Mouse (Mus musculus) heart, embryonic 10.5 days (tissue): ENCODE measurements at regions not wholly inside any gene's neighbourhood (a gene's known extent, or its start where the extent isn't known, plus 50 kb on each side); places are given as distances from the start of the nearest gene placed in this dataset.
A peak's percentile ranks its signal among the peaks of the same experiment; 100 is the strongest.
"Not testable (repeated sequence)": the region's sequence is repeated elsewhere in the genome, so short reads cannot be mapped to it uniquely, and the experiment has no call there.

Source experiments
- DNase-seq: peaks from one replicate; pipeline ENCODE4 v3.0.0-alpha.2; 2017; ENCODE audit warnings: low spot score
- H3K27ac ChIP-seq: fragments of 300-500 bp; sonication (generic); 2 replicates; pipeline ENCODE4 v1.5.1; 2016; ENCODE audit warnings: mild to moderate bottlenecking
- H3K27me3 ChIP-seq: fragments of 300-500 bp; sonication (generic); 2 replicates; pipeline ENCODE4 v1.6.1; 2016; ENCODE audit warnings: mild to moderate bottlenecking; ENCODE audit not compliant: poor library complexity, insufficient read depth, severe bottlenecking
- H3K36me3 ChIP-seq: fragments of 300-500 bp; sonication (generic); 2 replicates; pipeline ENCODE4 v1.6.1; 2016; ENCODE audit warnings: mild to moderate bottlenecking, moderate library complexity
- H3K4me1 ChIP-seq: fragments of 300-500 bp; sonication (generic); 2 replicates; pipeline ENCODE4 v1.6.1; 2016; ENCODE audit warnings: mild to moderate bottlenecking
- H3K4me3 ChIP-seq: fragments of 300-500 bp; sonication (generic); 2 replicates; pipeline ENCODE4 v1.5.1; 2016; ENCODE audit warnings: mild to moderate bottlenecking, moderate library complexity
- H3K9me3 ChIP-seq: fragments of 300-500 bp; sonication (generic); 2 replicates; pipeline ENCODE4 v1.6.1; 2016; ENCODE audit warnings: mild to moderate bottlenecking, moderate library complexity
- WGBS: fragments of 180-500 bp; shearing (Covaris S2); methylation state at CpG from one replicate; pipeline ENCODE4 v1.1.7; 2016; 5-methylcytosine and 5-hydroxymethylcytosine counted together

DNA sequence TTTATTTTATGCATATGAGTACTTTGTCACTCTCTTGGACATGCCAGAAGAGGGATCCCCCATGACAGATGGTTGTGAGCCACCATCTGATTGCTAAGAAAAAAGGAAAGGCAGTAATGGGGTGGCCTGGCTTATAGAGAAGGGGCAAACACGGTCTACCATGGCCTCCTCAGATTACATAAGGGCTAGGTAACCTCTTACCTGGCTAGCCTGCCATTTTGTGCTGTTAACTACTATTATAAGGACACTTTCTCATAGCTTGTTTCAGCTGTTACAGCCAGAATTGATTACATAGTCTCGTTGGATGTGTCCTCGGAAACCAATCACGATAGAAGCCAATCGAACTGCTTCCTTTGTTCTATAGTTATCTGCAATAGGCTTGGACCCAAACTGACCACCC, 60.9 kb upstream of the Gm14496 start:
- Histone ChIP-seq H3K36me3 (no peaks in the 10 kb centered on the region), H3K27ac (no peak overlapping the region), H3K4me1 (no peaks in the 10 kb centered on the region), H3K27me3 (no peaks in the 10 kb centered on the region), H3K9me3 (no peaks in the 10 kb centered on the region), H3K4me3 (no peak overlapping the region)
- no peak for DNase-seq
- WGBS = 80% methylated on average over 5 of the region's 5 CpGs

DNA sequence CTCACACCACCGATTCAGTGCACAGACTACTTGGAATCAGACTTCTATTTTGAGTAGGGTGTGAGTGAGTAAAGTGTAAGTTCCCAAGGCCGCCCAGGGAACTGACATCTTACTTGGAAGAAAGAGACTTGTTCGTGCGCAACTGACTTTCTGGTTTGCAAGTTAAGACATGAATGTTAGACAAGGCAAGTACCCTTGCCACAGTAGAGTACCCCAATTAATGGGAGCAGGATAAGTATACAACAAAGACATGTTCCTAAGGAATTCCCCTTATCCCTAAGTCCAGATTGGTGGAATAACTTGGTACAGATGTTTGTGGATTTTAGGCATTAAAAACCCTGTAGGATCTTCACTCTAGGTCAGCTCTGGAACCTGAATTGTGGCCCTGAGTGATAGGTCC, 60.4 kb upstream of the Gm14496 start:
- not testable (repeated sequence) for H3K36me3 ChIP-seq, H3K4me3 ChIP-seq, H3K27ac ChIP-seq, H3K27me3 ChIP-seq, DNase-seq, H3K9me3 ChIP-seq, H3K4me1 ChIP-seq
- WGBS = 88% methylated on average over 4 of the region's 4 CpGs

DNA sequence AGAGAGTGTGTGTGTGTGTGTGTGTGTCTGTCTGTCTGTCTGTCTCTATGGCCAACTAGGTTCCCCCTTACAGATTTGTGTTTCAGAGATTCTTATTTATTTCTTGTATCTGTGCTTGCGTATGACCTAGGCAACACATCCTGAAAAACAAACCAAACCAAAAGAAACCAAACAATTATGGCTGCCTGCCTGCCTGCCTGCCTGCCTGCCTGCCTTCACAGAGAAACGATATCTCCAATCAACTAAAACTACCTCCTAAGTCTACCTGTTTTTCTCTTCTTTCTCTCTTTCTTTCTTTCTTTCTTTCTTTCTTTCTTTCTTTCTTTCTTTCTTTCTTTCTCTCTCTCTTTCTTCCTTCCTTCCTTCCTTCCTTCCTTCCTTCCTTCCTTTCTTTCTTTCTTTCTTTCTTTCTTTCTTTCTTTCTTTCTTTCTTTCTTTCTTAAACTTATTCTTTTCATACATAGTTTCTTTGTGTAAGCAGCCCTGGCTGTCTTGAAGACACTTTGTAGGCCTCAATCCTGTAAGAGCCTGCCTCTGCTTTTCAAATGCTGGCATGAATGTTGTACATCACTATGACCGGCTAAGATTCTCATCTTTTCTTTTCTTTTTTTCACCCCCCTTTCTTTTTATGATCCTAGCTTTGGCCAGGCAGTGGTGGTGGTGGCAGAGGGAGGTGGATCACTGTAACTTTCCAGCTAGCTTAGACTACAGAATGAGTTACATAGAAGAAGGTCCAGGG, 59.7 kb upstream of the Gm14496 start:
- not testable (repeated sequence) for H3K36me3 ChIP-seq, H3K27ac ChIP-seq, H3K9me3 ChIP-seq, H3K27me3 ChIP-seq, H3K4me1 ChIP-seq, H3K4me3 ChIP-seq
- 69% methylated on average over 3 of the region's 3 CpGs for WGBS
- DNase-seq = peak; percentile 96

DNA sequence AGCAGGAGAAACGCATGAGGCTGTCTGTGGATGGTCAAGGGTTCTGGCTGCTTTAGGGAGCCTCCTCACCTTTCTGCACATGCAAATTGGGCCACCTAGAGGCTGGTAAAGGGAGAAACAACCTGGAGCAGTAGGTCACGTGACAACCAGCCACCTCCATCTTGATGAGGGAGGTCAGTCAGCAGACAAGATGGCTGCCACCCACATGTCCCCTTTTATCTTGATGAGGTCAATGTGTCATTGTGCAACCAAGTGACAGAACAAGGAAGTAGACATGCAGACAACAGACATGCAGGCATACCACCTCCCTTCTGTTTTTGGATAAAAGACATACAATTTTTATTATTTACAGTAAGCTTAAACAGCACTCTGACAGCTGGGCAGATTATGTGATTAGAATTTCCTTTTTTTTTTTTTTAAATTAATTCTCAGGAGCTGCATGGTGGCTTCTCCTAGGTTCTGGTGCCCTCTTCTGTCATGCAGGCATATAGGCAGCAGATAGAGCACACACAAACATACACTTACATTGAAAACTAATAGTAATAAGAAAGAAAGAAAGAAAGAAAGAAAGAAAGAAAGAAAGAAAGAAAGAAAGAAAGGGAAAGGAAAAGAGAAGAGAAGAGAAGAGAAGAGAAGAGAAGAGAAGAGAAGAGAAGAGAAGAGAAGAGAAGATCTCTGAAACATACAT, 58.9 kb upstream of the Gm14496 start:
- WGBS = 81% methylated on average over 2 of the region's 2 CpGs
- no peak overlapping the region for H3K27ac ChIP-seq
- no peak overlapping the region for H3K4me3 ChIP-seq
- H3K9me3 ChIP-seq = no peaks in the 10 kb centered on the region
- no peaks in the 10 kb centered on the region for H3K36me3 ChIP-seq
- H3K27me3 ChIP-seq = no peaks in the 10 kb centered on the region
- DNase-seq = no peak
- H3K4me1 ChIP-seq = no peaks in the 10 kb centered on the region
